Mouse (Mus musculus): ENCODE results near the gene Tnpo1. TPM values are rescaled to one million over a fixed set of nuclear protein-coding genes. Genes with fewer than 3 reads are reported as not detected.

Gene Tnpo1
- polyA plus RNA-seq, 1 experiment: 69.2 TPM

- DNase-seq (ENCODE audit: low read depth): no peak
- TF ChIP-seq POLR2A (IDR thresholded peaks at IDR 0.05; ENCODE audit: borderline replicate concordance, extremely low read depth, insufficient read depth, insufficient read length, poor library complexity, severe bottlenecking) (no peak), CTCF (IDR thresholded peaks at IDR 0.05; ENCODE audit: borderline replicate concordance, extremely low read depth, insufficient read depth, insufficient read length) (no peak)
Measured at GRCm38 (mm10) chr13:98904608-98905007, 21.6 kb downstream of the Tnpo1 start.

GRCm38 (mm10) chr13:98902366-98903025, 23.7 kb downstream of the Tnpo1 start:
- DNase-seq (ENCODE audit: low read depth): no peak

GRCm38 (mm10) chr13:98899550-98899949, 26.6 kb downstream of the Tnpo1 start:
- no peak for DNase-seq (ENCODE audit: low read depth)
- no peak for TF ChIP-seq CTCF (IDR thresholded peaks at IDR 0.05; ENCODE audit: borderline replicate concordance, extremely low read depth, insufficient read depth, insufficient read length)
- no peak for TF ChIP-seq POLR2A (IDR thresholded peaks at IDR 0.05; ENCODE audit: borderline replicate concordance, extremely low read depth, insufficient read depth, insufficient read length, poor library complexity, severe bottlenecking)

More at GRCm38 (mm10) chr13:98902366-98903025, 23.7 kb downstream of the Tnpo1 start:
- TF ChIP-seq CTCF (IDR thresholded peaks at IDR 0.05; ENCODE audit: borderline replicate concordance, extremely low read depth, insufficient read depth, insufficient read length) (no peak), POLR2A (IDR thresholded peaks at IDR 0.05; ENCODE audit: borderline replicate concordance, extremely low read depth, insufficient read depth, insufficient read length, poor library complexity, severe bottlenecking) (no peak)

GRCm38 (mm10) chr13:98897577-98897976, 28.6 kb downstream of the Tnpo1 start:
- DNase-seq (ENCODE audit: low read depth): no peak
- TF ChIP-seq POLR2A (IDR thresholded peaks at IDR 0.05; ENCODE audit: borderline replicate concordance, extremely low read depth, insufficient read depth, insufficient read length, poor library complexity, severe bottlenecking): no peak
- TF ChIP-seq CTCF (IDR thresholded peaks at IDR 0.05; ENCODE audit: borderline replicate concordance, extremely low read depth, insufficient read depth, insufficient read length): no peak

- no peak for DNase-seq (ENCODE audit: low read depth)
- no peak for TF ChIP-seq CTCF (IDR thresholded peaks at IDR 0.05; ENCODE audit: borderline replicate concordance, extremely low read depth, insufficient read depth, insufficient read length)
- no peak for TF ChIP-seq POLR2A (IDR thresholded peaks at IDR 0.05; ENCODE audit: borderline replicate concordance, extremely low read depth, insufficient read depth, insufficient read length, poor library complexity, severe bottlenecking)
Measured at GRCm38 (mm10) chr13:98896434-98897126, 29.6 kb downstream of the Tnpo1 start.

- no peak for TF ChIP-seq CTCF (IDR thresholded peaks at IDR 0.05; ENCODE audit: borderline replicate concordance, extremely low read depth, insufficient read depth, insufficient read length)
- no peak for TF ChIP-seq POLR2A (IDR thresholded peaks at IDR 0.05; ENCODE audit: borderline replicate concordance, extremely low read depth, insufficient read depth, insufficient read length, poor library complexity, severe bottlenecking)
- no peak for DNase-seq (ENCODE audit: low read depth)
Measured at GRCm38 (mm10) chr13:98896013-98896412, 30.2 kb downstream of the Tnpo1 start.

- TF ChIP-seq POLR2A (IDR thresholded peaks at IDR 0.05; ENCODE audit: borderline replicate concordance, extremely low read depth, insufficient read depth, insufficient read length, poor library complexity, severe bottlenecking): no peak
- no peak for TF ChIP-seq CTCF (IDR thresholded peaks at IDR 0.05; ENCODE audit: borderline replicate concordance, extremely low read depth, insufficient read depth, insufficient read length)
- peak; percentile 42 for DNase-seq (ENCODE audit: low read depth)
Measured at GRCm38 (mm10) chr13:98894900-98895299, 31.3 kb downstream of the Tnpo1 start.

GRCm38 (mm10) chr13:98891443-98891842, 34.7 kb downstream of the Tnpo1 start:
- no peak for DNase-seq (ENCODE audit: low read depth)
- TF ChIP-seq POLR2A (IDR thresholded peaks at IDR 0.05; ENCODE audit: borderline replicate concordance, extremely low read depth, insufficient read depth, insufficient read length, poor library complexity, severe bottlenecking) (no peak), CTCF (IDR thresholded peaks at IDR 0.05; ENCODE audit: borderline replicate concordance, extremely low read depth, insufficient read depth, insufficient read length) (no peak)

GRCm38 (mm10) chr13:98890871-98891219, 35.3 kb downstream of the Tnpo1 start:
- TF ChIP-seq POLR2A (IDR thresholded peaks at IDR 0.05; ENCODE audit: borderline replicate concordance, extremely low read depth, insufficient read depth, insufficient read length, poor library complexity, severe bottlenecking): 0 out of 2 replicates have a peak, but pooled peaks have one; percentile 20
- TF ChIP-seq CTCF (IDR thresholded peaks at IDR 0.05; ENCODE audit: borderline replicate concordance, extremely low read depth, insufficient read depth, insufficient read length): no peak
- peak; percentile 95 for DNase-seq (ENCODE audit: low read depth)

GRCm38 (mm10) chr13:98890137-98890870, 35.9 kb downstream of the Tnpo1 start:
- no peak for TF ChIP-seq CTCF (IDR thresholded peaks at IDR 0.05; ENCODE audit: borderline replicate concordance, extremely low read depth, insufficient read depth, insufficient read length)
- TF ChIP-seq POLR2A (IDR thresholded peaks at IDR 0.05; ENCODE audit: borderline replicate concordance, extremely low read depth, insufficient read depth, insufficient read length, poor library complexity, severe bottlenecking): no peak
- peak; percentile 65 for DNase-seq (ENCODE audit: low read depth)

- peak; percentile 47 for DNase-seq (ENCODE audit: low read depth)
Measured at GRCm38 (mm10) chr13:98889211-98889610, 37.0 kb downstream of the Tnpo1 start.

More at GRCm38 (mm10) chr13:98889211-98889610, 37.0 kb downstream of the Tnpo1 start:
- TF ChIP-seq CTCF (IDR thresholded peaks at IDR 0.05; ENCODE audit: borderline replicate concordance, extremely low read depth, insufficient read depth, insufficient read length): no peak
